Mouse (Mus musculus) MEL (cell line): ENCODE data around the gene Klrb1b.

Experiments
- CTCF ChIP-seq, 3 experiments: IDR thresholded peaks in 2 of 3; conservative IDR thresholded peaks in 1 of 3; 2 replicates each; pipeline ENCODE4 v1.5.1; 2011 to 2012; ENCODE audit warnings: low read length in 3 of 3, low read depth in 2 of 3, mild to moderate bottlenecking in 2 of 3, improper control_type of control experiment in 1 of 3, inconsistent platforms in 1 of 3, mixed read lengths in 1 of 3, moderate library complexity in 1 of 3; ENCODE audit not compliant: control insufficient read depth in 1 of 3, insufficient read depth in 1 of 3, poor library complexity in 1 of 3, severe bottlenecking in 1 of 3
- E2F4 ChIP-seq: IDR thresholded peaks from 2 replicates; pipeline ENCODE4 v1.6.1; 2011; ENCODE audit warnings: low read depth, low read length, improper control_type of control experiment, borderline replicate concordance
- EP300 ChIP-seq, 2 experiments: IDR thresholded peaks; 2 replicates each; pipeline ENCODE4 v1.6.1; 2011; ENCODE audit warnings: improper control_type of control experiment in 2 of 2, low read length in 2 of 2, low read depth in 1 of 2, mild to moderate bottlenecking in 1 of 2
- JUND ChIP-seq: IDR thresholded peaks from 2 replicates; pipeline ENCODE4 v1.6.1; 2011; ENCODE audit warnings: low read depth, mild to moderate bottlenecking, improper control_type of control experiment, low read length
- MAX ChIP-seq: IDR thresholded peaks from 2 replicates; pipeline ENCODE4 v1.6.1; 2011; ENCODE audit warnings: low read length, improper control_type of control experiment
- MEF2A ChIP-seq: IDR thresholded peaks from 2 replicates; pipeline ENCODE4 v1.6.1; 2014; ENCODE audit warnings: low read depth, mild to moderate bottlenecking, inconsistent platforms, low read length, improper control_type of control experiment; ENCODE audit not compliant: poor library complexity, insufficient replicate concordance, severe bottlenecking; ENCODE audit errors: extremely low read depth
- NELFE ChIP-seq: IDR thresholded peaks from 2 replicates; pipeline ENCODE4 v1.6.1; 2011; ENCODE audit warnings: low read depth, low read length, improper control_type of control experiment
- NRF1 ChIP-seq: IDR thresholded peaks from 2 replicates; pipeline ENCODE4 v1.6.1; 2014; ENCODE audit warnings: low read depth, mild to moderate bottlenecking, inconsistent platforms, low read length, improper control_type of control experiment, moderate library complexity; ENCODE audit not compliant: poor library complexity, insufficient read depth, severe bottlenecking
- POLR2A ChIP-seq, 2 experiments: IDR thresholded peaks; 2 replicates each; pipeline ENCODE4 v1.6.1; 2011 to 2012; ENCODE audit warnings: low read length in 2 of 2, mild to moderate bottlenecking in 2 of 2, control low read depth in 1 of 2, improper control_type of control experiment in 1 of 2, low read depth in 1 of 2, moderate library complexity in 1 of 2; ENCODE audit not compliant: control insufficient read depth in 1 of 2, insufficient read depth in 1 of 2, poor library complexity in 1 of 2
- TBP ChIP-seq: IDR thresholded peaks from 2 replicates; pipeline ENCODE4 v1.8.0; 2011; ENCODE audit warnings: low read depth, low read length, improper control_type of control experiment
- UBTF ChIP-seq: IDR thresholded peaks from 2 replicates; pipeline ENCODE4 v1.6.1; 2012; ENCODE audit warnings: low read depth, mild to moderate bottlenecking, inconsistent platforms, low read length, improper control_type of control experiment, moderate library complexity, borderline replicate concordance; ENCODE audit not compliant: insufficient read depth
- USF1 ChIP-seq: IDR thresholded peaks from 2 replicates; pipeline ENCODE4 v1.6.1; 2014; ENCODE audit warnings: low read depth, mild to moderate bottlenecking, inconsistent platforms, low read length, improper control_type of control experiment, moderate library complexity
- ZC3H11A ChIP-seq: IDR thresholded peaks from 2 replicates; pipeline ENCODE4 v1.6.1; 2012; ENCODE audit warnings: low read depth, mild to moderate bottlenecking, inconsistent platforms, low read length, improper control_type of control experiment

DNA sequence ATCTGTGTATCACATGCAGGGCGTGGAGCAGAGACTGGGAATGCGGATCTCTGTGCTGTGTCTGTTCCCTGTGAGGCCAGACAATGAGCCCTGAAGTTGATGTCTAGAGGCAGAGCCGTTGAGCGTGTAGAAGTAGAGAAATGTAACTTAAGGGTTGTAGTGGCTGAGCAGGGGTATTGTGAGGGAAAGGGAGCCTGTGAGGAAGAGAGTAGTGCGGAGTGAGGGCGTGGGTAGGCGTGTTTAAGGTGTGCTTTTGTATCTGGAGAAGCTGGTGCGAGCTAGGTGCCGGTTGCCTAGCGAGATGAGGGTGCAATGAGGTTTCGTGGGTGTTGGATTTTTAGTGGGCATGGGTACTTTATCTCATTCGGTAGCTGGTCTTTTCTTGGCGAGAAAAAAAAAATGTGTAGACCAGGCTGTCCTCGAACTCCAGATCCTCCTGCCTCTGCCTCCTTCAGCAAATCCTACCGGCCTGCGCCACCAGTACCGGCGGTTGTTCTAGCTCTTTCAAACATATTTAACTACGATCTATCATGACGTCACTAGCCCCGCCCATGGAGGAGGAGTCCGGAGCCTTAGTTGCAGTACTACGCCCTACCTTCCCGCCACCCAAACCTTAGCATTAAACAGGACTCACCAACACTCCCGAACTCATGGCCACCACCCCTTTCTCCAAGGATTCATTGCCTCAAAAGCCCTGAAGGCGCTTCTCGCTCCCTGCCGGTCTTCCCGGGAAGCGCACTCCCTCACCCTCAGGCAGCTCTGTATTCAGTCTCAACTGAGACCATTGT is 62.2 kb downstream of the Klrb1b start:
- TF ChIP-seq NELFE (no peak), CTCF (IDR thresholded peaks at IDR 0.05 in 2 of 3, conservative IDR thresholded peaks at IDR 0.05 in 1 of 3; ENCODE audit: control insufficient read depth in 1 of 3, insufficient read depth in 1 of 3, low read depth in 2 of 3, low read length in 3 of 3, poor library complexity in 1 of 3, severe bottlenecking in 1 of 3) (peak in 2 of 3 experiments; percentile 18 to 20; a peak in 1 of 6 replicates), E2F4 (no peak), NRF1 (no peak), EP300 (IDR thresholded peaks at IDR 0.05; ENCODE audit: low read depth in 1 of 2, low read length in 2 of 2) (no peak), TBP (peak; percentile 99), POLR2A (IDR thresholded peaks at IDR 0.05; ENCODE audit: control insufficient read depth in 1 of 2, insufficient read depth in 1 of 2, low read depth in 1 of 2, low read length in 2 of 2, poor library complexity in 1 of 2) (no peak), UBTF (no peak), JUND (no peak), USF1 (no peak), MAX (0 out of 2 replicates have a peak, but pooled peaks have one; percentile 20), MEF2A (no peak), ZC3H11A (no peak)
